Mouse (Mus musculus): ENCODE results near the gene Wrap53. TPM values are rescaled to one million over a fixed set of nuclear protein-coding genes. Genes with fewer than 3 reads are reported as not detected.

Gene Wrap53
- polyA plus RNA-seq, 1 experiment from 2014 or later, result 27.1 TPM

DNA sequence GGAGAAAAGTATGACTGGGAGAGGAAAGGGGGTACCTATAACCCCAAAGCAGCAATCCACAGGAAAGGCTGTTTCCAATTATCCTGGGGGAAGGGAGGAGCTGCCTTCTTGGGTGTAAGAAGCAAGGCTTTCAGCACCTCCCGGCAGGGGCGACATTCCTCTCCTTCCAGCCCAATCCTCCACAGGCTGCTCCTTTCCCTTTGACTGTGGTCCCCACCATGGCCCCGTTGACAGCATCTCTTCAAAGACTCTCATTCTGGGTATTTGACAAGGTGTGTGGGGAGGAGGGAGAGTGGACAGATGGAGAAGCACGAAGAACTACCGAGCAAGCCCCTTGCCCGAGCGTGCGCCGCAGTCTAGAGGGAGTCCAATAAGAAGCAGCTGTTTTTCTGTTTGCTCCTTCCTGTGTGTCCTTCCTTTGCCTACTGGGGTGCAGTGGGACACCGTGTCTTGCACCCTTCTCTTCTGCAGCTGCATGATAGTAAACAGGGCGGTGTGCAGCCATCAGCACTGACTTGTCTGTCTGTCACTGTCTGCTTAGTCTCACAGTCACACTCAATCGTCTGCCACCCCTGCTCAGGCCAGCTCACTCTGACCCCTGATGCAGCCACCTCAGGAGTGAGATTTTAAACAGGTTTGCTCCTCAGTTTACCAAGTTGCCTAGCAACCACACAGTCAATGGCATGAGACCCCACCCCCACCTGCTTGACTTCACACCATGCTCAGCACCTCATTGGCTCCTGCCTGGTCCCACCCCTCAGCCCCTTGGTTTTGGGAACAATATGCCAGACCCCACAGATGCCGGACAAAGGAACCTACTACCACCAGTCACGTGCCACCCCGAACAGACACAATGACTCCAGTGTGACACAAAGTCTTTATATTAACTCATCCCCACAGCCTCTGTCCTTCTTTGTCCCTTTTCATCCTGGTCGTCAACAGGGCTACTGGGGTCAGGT lies 18.9 kb downstream of the Wrap53 start:
- Histone ChIP-seq H3K9me3 (replicated peaks) (no peaks in the 10 kb centered on the region), H3K36me3 (peaks cover 56% of the 10 kb centered on the region), H3K27me3 (replicated peaks) (peaks cover 65% of the 10 kb centered on the region), H3K9ac (no peak overlapping the region), H3K4me1 (peaks cover 31% of the 10 kb centered on the region), H3K4me2 (peak overlapping the region; percentile 65; the same call in 1 of the 2 replicates), H3K27ac (no peak overlapping the region), H3K4me3 (no peak overlapping the region)
- ATAC-seq, result no peak
- 71% methylated on average over 16 of the region's 16 CpGs for WGBS (ENCODE audit: insufficient replicate concordance)

DNA sequence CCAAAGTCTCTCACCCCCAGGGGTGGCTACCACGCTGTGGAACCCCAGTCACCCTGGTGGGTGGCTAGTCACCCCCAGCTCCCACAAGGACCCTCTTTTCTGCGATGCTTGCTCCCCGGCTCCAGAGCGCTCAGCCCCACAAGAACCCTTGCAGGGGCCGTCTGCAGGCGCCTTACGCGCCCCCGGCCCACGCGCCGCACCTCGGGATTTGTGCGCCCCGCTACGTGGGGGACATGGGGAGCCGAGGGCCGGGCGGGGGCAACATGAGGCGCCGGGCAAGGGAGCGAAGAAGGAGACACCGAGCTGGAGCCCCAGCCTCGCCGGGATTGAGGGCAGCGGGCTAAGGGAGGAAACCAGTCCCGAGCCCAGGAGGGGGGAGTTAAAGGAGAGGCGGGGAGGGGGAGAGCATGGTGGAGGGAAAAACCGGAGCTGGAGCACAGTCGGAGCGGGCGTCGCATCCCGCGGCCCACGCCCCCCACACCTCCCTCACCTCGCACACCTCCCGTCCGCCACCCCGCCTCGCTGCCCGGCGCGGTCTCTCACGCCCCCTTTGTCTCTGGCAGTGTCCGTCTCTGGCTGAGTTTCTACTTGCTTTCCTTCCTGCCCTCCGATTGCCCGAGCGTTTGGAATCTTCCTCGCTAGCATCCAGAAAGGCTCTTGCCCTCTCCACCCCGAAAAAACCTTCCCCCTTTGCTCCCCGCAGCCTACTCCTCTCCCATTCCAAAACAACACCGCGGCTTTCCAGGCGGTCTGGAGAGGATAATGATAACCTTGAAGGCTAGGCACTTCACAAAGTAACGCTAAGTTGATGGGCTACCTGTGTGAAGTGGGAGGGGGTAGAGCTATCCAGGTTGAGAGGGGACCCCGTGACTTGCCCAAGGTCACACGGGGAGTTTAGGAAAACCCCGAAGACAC lies 19.9 kb downstream of the Wrap53 start, which contains the start of gene Efnb3:
Efnb3 (minus strand) TSS at position 355 of the 915 bp plus-strand sequence.
- Histone ChIP-seq H3K36me3 (peaks cover 45% of the 10 kb centered on the region), H3K4me2 (peak within 1 kb of the TSS; percentile 65), H3K4me3 (peak within 1 kb of the TSS; percentile 41), H3K9ac (peak within 1 kb of the TSS; percentile 30; the same call in 1 of the 2 replicates), H3K27ac (no peak within 1 kb of the TSS), H3K27me3 (replicated peaks) (peaks cover 75% of the 10 kb centered on the region), H3K4me1 (peaks cover 31% of the 10 kb centered on the region), H3K9me3 (replicated peaks) (no peaks in the 10 kb centered on the region)
- ATAC-seq, result no peak
- WGBS (ENCODE audit: insufficient replicate concordance), result 7% methylated on average over 39 of the region's 59 CpGs

DNA sequence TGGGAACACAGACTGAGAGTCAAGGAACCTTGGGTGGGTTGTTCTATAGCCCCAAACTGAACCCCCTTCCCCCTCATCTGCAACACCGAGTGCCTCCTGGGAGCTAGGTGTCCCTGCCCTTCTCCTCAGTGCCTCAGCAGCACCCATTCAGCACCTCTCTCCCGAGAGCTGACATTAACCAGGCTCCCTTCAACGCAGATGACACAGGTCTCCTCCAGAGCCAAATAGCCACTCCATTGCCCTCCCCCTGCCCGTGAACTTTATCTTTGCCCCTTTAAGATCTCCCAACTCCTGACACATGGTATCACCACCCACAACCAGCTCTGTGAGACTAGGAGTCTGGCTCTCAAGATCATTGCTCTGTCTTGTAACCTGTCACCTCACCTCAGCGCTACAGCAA lies 20.9 kb downstream of the Wrap53 start:
- H3K4me3 ChIP-seq, result peak overlapping the region; percentile 41; the same call in 1 of the 2 replicates
- peaks cover 28% of the 10 kb centered on the region for H3K4me1 ChIP-seq
- ATAC-seq, result no peak
- H3K9me3 ChIP-seq (replicated peaks), result no peaks in the 10 kb centered on the region
- 15% methylated on average over 5 of the region's 5 CpGs for WGBS (ENCODE audit: insufficient replicate concordance)
- no peak overlapping the region for H3K27ac ChIP-seq
- no peak overlapping the region for H3K9ac ChIP-seq
- H3K4me2 ChIP-seq, result peak overlapping the region; percentile 65
- peaks cover 81% of the 10 kb centered on the region for H3K27me3 ChIP-seq (replicated peaks)
- peaks cover 36% of the 10 kb centered on the region for H3K36me3 ChIP-seq

DNA sequence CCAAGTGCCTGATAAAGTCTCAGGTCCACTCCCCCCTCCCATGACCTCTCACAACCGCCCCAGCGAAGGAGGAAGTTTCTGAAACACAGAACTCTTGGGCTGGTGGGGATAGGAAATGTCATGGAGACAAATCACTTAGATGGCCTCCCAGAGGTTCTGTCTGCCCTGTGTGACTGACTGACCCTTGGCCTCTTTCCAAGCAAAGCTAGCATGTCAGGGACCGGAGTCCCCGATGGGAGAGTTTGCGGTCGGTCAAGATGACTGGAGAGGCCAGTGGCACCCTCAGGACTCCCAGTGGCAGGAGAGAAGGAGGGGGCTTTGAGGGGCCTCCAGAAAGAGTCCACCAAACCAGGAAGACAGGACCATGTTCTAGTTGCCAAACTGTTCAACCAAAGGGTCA lies 21.3 kb downstream of the Wrap53 start:
- Histone ChIP-seq H3K9me3 (replicated peaks) (no peaks in the 10 kb centered on the region), H3K27me3 (replicated peaks) (peaks cover 82% of the 10 kb centered on the region), H3K36me3 (peaks cover 31% of the 10 kb centered on the region), H3K27ac (no peak overlapping the region), H3K4me3 (no peak overlapping the region), H3K9ac (no peak overlapping the region), H3K4me1 (peaks cover 24% of the 10 kb centered on the region), H3K4me2 (peak overlapping the region; percentile 65; the same call in 1 of the 2 replicates)
- WGBS (ENCODE audit: insufficient replicate concordance), result 12% methylated on average over 6 of the region's 6 CpGs
- ATAC-seq, result no peak

GRCm38 (mm10) chr11:69557381-69557958 lies 22.6 kb downstream of the Wrap53 start:
- no peak overlapping the region for H3K4me2 ChIP-seq
- ATAC-seq, result no peak
- H3K27me3 ChIP-seq (replicated peaks), result peaks cover 92% of the 10 kb centered on the region
- H3K9me3 ChIP-seq (replicated peaks), result no peaks in the 10 kb centered on the region
- peaks cover 21% of the 10 kb centered on the region for H3K4me1 ChIP-seq
- H3K36me3 ChIP-seq, result peaks cover 19% of the 10 kb centered on the region
- H3K9ac ChIP-seq, result no peak overlapping the region
- H3K4me3 ChIP-seq, result no peak overlapping the region
- no peak overlapping the region for H3K27ac ChIP-seq
- 42% methylated on average over 14 of the region's 14 CpGs for WGBS (ENCODE audit: insufficient replicate concordance)

DNA sequence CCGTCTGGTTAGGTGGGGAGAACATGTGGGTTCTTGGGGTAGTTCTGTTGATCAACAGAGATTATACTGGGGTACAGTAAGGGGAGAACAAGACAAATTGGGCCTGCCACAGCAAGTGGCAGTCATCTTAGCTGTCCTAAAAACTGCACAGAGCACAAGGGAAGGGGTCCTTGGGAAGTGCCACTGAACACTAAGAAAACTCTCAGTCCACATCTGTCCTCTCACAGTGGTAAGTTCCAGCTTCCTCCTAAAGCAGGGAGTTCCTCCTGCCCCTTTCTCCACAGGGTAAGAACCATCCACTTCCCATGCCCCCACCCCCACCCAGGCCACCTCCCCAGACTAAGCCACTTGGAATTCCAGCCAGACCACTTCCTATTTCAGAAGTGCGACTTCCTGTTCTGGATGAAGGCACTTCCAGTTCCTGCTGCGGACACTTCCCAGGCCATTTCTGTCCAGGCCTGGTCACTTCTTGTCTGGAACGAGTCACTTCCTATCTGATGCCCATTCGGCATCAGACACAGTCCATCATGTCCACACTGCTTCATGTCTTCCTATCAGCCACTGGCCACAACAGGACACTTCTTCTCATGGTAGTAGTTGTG lies 25.4 kb downstream of the Wrap53 start:
- H3K27me3 ChIP-seq (replicated peaks), result peaks cover 84% of the 10 kb centered on the region
- no peak overlapping the region for H3K27ac ChIP-seq
- H3K4me3 ChIP-seq, result no peak overlapping the region
- 45% methylated on average over 5 of the region's 5 CpGs for WGBS (ENCODE audit: insufficient replicate concordance)
- no peak for ATAC-seq
- H3K4me2 ChIP-seq, result no peak overlapping the region
- H3K9me3 ChIP-seq (replicated peaks), result no peaks in the 10 kb centered on the region
- no peak overlapping the region for H3K9ac ChIP-seq
- H3K36me3 ChIP-seq, result no peaks in the 10 kb centered on the region
- peaks cover 13% of the 10 kb centered on the region for H3K4me1 ChIP-seq

DNA sequence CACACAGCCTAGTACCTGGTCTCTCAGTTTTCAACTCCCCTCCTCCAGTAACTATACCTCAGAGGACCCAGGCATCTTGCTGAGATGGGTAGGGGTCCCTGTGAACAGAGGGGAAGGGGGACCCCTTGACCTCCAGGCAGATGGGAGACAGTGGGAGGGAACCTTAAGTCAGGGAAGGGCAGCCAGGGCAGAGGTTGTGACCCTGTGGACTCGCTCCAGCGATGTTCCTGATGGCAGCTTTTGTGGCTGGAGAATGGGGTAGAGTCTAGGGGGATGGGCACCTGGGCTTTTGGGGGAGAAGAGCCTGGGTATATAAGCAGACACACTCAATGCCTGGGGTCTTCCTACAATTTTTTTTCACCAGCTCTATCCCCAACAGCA lies 26.7 kb downstream of the Wrap53 start:
- H3K9me3 ChIP-seq (replicated peaks), result no peaks in the 10 kb centered on the region
- ATAC-seq, result no peak
- 53% methylated on average over 2 of the region's 2 CpGs for WGBS (ENCODE audit: insufficient replicate concordance)
- no peak overlapping the region for H3K9ac ChIP-seq
- no peaks in the 10 kb centered on the region for H3K4me1 ChIP-seq
- H3K27me3 ChIP-seq (replicated peaks), result peaks cover 85% of the 10 kb centered on the region
- H3K36me3 ChIP-seq, result no peaks in the 10 kb centered on the region
- H3K27ac ChIP-seq, result no peak overlapping the region
- H3K4me2 ChIP-seq, result no peak overlapping the region
- no peak overlapping the region for H3K4me3 ChIP-seq

DNA sequence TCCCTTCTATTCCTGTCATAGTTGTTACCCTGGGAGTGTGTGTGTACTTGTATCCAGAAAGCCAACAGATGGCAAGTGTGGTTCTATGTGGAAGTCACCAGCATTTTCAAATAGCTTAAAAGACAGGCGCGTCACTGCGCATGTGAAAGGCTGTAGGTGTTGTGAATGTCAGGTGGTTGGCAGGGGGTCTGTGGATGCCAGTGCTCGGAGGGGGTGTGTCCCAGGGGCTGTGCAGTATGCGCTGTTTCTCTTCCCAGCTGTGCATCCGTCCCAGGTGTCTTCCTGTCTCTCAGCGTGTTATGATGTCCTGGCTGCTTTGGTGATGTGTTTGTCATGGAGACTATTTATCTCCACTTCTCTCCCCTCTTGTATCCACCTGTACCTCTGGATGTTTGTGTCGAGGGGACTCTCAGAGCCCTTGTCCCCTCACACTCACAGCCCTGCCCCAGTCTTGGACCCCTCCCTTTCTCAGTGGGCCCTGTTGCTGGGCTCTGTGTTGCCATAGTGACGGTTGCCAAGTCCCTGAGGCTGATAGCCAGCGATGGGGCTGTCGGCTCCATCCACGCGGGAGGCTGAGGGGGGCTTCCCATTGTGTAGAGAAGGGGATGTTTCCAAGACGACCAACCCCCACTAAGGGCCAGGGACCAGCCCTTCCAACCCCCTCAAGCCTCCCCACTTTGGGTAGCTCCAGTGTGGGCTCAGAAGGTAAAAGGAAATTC lies 27.3 kb downstream of the Wrap53 start:
- no peak overlapping the region for H3K27ac ChIP-seq
- ATAC-seq, result no peak
- H3K4me3 ChIP-seq, result no peak overlapping the region
- no peak overlapping the region for H3K9ac ChIP-seq
- H3K4me2 ChIP-seq, result no peak overlapping the region
- no peaks in the 10 kb centered on the region for H3K9me3 ChIP-seq (replicated peaks)
- H3K4me1 ChIP-seq, result no peaks in the 10 kb centered on the region
- H3K36me3 ChIP-seq, result no peaks in the 10 kb centered on the region
- 37% methylated on average over 14 of the region's 14 CpGs for WGBS (ENCODE audit: insufficient replicate concordance)
- H3K27me3 ChIP-seq (replicated peaks), result peaks cover 85% of the 10 kb centered on the region

GRCm38 (mm10) chr11:69551310-69551709 lies 28.7 kb downstream of the Wrap53 start:
- H3K9ac ChIP-seq, result no peak overlapping the region
- H3K36me3 ChIP-seq, result no peaks in the 10 kb centered on the region
- 62% methylated on average over 4 of the region's 4 CpGs for WGBS (ENCODE audit: insufficient replicate concordance)
- no peak overlapping the region for H3K27ac ChIP-seq
- H3K9me3 ChIP-seq (replicated peaks), result no peaks in the 10 kb centered on the region
- no peak overlapping the region for H3K4me3 ChIP-seq
- H3K4me2 ChIP-seq, result no peak overlapping the region
- ATAC-seq, result no peak
- H3K27me3 ChIP-seq (replicated peaks), result peaks cover 85% of the 10 kb centered on the region
- H3K4me1 ChIP-seq, result peaks cover 12% of the 10 kb centered on the region

GRCm38 (mm10) chr11:69549060-69549656 lies 30.9 kb downstream of the Wrap53 start, which contains the start of gene Dnah2:
TSS of gene Dnah2 (minus strand) at chr11:69549110.
- Histone ChIP-seq H3K4me1 (peaks cover 18% of the 10 kb centered on the region), H3K4me3 (no peak within 1 kb of the TSS), H3K9me3 (replicated peaks) (no peaks in the 10 kb centered on the region), H3K9ac (no peak within 1 kb of the TSS), H3K4me2 (no peak within 1 kb of the TSS), H3K36me3 (no peaks in the 10 kb centered on the region), H3K27ac (no peak within 1 kb of the TSS), H3K27me3 (replicated peaks) (peaks cover 80% of the 10 kb centered on the region)
- no peak for ATAC-seq
- WGBS (ENCODE audit: insufficient replicate concordance), result 43% methylated on average over 12 of the region's 12 CpGs
